Mouse (Mus musculus) lung, postnatal 25 days (tissue): ENCODE results near the gene Cir1.
A peak's percentile ranks its signal among the peaks of the same experiment; 100 is the strongest.

Experiments
- DNase-seq: peaks from one replicate; pipeline ENCODE4 v3.0.0; 2022; ENCODE audit warnings: low spot score

The Cir1 gene

DNA sequence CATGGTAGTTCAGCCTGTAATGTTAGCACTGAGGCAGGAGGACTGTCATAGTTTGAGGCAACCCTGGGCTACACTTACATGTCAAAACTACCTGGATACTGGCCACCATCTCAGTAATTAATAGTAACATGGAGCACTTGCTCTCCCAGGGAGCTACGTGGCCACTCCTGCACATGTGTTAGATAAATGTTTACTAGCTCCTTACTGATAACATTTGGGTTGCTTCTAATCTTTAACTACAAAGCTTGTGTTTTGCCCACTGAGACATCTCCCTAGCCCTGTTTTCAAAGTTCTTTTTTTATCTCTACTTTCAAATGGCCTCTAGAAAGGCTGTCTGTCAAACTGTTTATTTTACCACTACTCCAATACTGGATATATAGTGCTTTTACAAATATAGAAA, 10.5 kb downstream of the Cir1 start:
- no peak for DNase-seq

DNA sequence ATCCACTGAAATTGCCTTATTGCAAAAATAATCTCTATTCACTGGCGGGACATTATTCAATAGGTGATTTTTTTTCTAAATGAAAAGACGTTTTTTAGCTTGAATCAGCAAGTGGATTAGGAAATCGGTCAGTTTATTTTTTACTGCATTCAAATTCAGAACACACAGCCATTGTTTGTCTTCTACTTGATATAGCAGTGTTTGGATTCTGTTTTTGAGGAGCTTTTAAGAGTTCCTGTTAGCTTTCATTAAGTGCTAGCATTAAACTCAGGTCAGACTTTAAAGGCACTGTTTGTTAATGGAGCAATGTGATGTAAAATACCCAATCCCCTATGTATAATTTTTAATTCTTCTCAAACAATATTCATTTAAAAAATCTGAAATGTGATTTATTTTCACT, 13.7 kb downstream of the Cir1 start:
- no peak for DNase-seq

DNA sequence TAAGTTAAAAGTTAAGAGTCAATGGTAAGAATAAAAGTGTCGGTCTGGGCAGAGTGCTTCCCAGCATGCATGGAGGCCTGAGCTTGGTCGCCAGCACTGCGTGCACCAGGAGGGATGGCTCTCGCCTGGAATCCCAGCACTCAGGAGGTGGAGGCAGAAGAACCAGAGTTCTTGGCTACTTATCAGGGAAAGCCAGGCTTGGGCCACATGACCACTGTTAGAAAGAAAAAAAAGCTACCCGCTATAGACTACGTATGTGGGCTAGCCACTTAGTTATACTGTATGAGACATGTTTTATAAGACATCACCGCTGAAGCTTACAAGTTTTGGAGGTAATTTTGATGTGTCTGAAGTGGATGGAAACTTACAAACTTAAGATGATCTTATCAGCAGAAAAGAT, 14.3 kb downstream of the Cir1 start:
- DNase-seq = no peak

DNA sequence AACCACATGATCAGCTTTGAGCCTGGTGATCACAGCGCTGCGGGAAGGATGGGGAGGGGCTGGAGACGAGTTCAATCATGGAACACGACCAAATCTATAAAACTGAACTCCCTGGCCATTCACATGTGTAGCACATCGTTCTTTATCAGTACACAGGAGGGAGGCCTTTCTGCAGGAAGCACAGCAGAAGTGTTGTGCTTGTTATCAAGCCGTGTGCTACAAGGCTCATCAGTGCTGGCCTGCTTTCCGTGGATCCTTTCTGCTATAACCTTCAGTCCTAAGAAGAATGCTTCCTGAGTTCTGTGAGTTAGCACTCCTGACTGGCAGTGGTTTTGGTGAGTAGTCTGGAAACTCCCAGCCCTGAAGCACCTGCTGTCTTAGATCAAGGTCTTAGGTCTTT, 17.5 kb downstream of the Cir1 start:
- no peak for DNase-seq

DNA sequence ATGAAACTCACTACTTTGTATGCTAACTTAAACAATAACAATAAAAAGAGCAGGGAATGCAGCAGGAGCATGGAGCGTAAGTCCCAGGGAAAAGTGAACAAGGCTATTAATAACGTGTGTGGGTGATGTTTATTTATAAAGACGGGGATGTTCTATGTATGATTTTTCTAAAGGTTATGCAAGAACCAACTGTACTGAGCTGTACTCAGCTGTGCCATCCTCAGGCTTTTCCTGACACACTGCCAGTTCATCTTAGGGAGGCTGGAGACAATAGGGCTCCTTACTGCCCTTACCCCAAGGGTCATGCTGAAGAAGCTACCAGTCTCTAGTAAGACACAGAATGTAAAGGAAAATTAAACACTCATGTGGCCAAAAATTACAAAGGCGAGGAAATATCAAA, 21.4 kb downstream of the Cir1 start:
- no peak for DNase-seq

DNA sequence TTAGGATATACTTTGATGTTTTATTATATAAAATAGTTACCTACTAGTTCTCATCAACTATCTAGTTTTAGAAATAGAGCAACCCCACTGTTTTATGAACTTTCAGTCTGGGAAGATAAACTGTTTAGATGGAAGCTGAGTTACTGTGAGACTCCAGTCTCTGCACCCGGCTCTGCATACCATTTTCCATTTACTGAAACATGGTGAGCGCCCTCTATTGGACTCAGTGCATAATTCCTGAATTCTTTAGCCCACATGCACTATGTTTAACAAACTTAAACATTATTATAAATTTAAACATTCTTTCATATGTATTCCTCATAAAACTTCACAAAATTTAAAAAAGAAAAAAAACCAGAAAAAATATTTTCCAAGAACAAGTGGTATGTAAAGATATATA, 26.9 kb downstream of the Cir1 start:
- DNase-seq = no peak

DNA sequence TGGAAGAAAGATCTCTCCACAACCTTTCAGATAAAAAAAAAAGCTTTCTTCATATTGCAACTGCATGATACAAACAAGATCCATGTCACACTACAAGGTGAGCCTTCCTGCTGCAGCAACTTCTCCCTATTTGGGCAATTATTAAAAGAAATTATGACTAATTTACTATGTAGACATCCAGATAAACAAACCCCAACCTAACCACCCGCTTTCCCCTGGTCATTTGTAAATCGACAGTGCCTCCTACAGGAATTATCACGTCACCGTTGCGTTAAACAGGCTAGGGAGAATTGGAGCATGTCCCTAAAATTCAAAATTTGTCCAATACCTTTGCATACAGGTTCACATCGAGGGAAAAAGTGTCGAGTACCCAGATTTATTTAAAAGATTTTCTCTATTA, 30.8 kb downstream of the Cir1 start:
- DNase-seq = no peak

DNA sequence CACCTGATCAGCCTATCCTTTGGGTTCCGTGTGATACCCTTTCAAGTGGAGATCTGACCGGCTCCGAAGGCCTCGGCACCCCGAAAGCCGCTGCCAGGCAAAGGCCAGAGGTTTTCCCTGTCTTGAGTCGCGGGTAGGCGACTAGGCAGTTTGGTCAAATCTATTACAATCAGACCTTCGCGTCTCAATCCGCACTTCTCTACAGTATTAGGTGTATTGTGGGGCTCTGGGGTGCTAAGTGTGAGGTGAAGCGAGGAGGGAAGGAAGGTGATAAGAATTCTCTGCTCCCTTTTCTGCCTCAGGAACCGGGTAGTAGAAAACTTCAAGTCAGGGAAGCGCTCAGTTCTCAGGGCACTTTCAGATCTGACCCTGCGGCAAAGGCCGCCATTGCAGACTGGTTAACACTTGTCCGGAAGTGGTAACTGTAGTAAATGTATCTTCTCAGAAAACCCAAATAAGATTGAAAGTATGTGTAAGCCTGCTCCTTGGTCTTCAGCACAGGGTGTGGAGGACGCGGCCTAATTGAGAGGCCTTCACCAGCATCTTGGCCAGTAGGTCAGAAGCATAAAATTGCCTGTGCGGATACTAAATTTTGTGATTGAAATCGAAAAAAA, 31.3 kb downstream of the Cir1 start:
- no peak for DNase-seq

DNA sequence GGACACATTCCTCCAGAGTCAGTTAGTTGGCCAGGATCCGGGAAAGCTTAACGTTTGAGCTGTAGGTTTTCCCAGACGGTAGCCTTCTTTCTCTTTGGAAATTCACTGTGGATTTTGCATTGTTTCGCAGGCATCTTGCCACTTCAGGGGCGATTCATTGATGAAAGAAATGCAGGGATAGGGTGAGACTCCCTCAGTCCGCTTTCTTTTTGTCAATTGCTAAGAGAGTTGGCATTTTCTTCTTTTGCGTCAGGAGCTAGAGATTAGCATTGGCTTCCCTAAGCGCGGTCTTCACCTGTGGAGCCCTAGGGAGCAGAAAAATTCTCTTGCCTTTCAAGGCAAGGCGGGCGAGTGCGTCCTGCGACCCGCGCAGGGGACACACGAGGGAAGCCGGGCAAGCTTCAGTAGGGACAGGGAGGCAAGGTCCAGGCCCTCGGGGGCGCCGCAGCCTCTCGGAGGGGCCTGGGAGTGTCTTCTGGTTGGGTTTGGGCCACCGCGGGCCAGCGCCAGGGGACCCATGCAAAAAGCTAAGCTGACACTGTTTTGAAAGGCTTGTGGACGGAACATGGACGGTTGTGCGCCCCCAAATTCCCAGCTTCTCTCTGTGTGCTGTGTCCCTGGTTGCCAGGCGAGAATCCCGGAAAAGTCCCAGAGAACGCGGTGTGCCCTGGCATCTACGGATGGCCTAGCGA, 32.0 kb downstream of the Cir1 start:
- no peak for DNase-seq

DNA sequence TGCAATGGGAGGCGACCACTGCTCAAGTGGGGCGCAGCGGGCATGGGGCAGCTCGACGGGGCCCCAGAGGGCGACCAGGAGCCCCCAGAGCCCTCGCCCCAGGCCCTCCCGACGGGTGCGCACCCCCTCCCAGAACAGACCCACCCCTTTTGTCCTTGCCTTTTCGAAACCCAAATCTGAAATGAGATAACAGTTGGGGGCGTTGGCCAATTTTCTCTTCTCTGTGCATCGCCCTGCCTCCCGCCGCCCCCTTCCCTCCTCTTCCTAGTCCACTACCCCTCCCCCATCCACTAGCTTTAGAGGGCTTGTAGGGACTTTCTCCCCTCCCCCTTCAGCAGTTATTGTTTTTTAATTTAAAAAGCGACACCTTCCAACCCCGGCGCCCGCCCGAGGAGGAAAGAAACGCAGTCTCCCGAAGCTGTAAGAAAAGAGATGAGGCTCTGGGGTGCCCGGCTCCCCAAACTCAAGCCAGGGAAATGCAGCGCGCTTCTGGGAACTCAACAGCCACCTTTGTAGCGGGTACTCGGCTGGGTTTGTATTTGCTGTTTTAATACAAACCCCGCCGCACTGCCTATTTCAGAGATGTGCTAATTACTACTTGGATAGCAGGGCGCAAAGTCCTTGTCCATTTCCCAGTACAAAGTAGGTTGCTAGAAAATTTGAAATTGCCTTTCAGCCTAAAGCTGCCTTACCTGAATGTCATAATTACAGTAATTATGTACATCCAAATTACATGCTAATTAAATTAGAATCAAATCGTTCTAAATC, 33.0 kb downstream of the Cir1 start:
- no peak for DNase-seq

DNA sequence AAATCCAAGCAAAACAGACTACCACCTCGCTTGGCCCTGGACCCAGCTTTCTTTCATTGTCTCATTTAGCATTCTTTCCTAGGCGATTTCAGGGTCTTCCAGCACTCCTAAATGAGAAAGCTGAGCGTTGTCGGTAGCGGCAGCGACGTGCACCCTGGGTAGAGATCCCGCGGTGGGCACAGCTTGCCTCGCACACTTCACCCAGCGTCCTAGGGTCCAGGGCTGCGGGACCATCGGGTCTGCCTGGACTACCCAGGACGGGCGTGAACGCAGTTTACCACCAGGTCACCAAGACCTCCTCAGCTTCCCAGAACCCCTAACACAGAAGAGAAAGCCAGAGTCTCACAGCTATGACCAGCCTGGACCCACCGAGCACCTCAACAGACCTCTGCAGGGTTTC, 33.6 kb downstream of the Cir1 start:
- no peak for DNase-seq

DNA sequence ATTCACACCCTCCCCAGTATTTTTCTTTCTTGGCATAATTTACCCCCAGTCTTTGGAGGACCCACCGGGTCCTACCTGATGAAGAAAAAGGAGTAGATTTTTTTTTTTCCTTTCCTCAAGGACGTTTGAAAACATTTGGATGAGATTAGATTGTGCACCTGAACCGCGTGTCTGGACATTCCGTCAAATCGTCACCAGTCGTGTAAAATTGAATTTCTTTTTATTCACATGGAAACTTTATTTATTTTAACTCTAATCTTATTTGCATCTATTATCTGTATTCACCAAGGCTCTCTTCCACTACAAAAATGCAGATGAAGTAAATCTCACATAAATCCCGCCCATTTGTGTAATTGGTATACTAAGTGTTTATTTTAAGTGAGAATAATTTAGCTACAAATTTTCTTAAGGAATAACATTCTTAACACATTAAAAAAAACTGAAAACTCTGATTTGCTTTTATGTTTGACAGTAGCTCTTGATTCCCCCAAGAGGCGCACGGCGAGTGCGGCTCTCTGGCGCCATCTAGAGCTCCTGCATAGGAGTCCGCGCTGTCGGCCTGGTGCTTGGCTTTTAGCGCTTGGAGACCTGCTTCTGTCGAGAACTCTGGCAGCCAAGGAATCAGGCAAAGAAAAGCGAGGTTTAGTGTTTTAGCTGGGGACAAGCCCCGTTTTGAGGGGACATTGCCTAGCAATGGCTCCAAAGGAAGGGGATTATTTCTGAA, 34.2 kb downstream of the Cir1 start:
- peak; percentile 88 for DNase-seq

DNA sequence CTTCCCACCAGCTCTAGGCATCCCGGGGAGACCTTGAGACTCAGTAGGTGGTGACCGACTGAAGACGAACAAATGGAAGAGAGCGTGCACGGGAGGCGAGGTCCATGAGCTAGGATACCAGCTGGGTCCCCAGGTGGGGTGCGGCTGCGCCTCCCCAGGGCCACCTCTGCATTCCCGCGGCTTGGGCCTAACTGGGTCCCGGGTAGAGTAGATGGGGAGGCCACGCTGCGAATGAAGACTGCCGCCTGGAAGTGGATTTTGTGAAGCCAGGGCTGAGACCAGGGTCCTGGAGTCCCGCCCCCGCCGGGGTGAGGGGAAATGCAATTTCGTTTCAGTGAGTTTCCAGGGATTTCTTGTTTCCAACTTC, 34.8 kb downstream of the Cir1 start:
- no peak for DNase-seq

DNA sequence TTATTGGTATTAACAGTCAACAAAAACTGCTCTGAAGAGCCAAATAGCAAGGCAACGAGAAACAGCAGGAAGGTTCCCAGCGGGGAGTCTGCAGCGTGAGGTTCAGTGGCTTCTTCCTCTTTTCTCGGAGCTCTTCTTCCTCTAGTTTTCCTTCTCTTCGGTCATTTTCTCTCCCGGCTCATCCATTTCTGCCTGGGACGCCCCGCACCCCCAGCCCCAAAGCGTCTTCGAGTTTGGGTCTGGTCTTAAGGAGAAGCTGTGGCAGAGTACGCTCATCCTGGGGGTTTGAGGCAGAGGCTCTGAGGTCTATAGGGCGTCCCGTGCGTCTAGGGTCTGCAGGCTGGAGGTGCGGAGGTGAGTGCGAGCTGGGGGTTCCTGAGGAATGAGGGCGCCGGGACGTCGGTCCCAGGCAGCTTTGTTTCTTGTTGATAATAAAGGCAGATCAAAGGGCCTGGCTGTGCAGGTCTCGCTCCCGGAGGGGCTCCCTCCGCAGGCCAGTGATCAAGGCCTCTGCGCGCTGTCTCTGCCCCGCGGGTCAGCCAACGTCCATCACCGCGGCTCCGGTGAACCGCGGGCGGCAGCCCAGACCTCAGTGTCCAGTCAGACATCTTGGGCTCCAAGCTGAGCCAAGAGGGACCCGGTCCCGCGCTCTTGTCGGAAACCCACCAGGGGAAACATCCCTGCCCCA, 35.3 kb downstream of the Cir1 start:
- no peak for DNase-seq

DNA sequence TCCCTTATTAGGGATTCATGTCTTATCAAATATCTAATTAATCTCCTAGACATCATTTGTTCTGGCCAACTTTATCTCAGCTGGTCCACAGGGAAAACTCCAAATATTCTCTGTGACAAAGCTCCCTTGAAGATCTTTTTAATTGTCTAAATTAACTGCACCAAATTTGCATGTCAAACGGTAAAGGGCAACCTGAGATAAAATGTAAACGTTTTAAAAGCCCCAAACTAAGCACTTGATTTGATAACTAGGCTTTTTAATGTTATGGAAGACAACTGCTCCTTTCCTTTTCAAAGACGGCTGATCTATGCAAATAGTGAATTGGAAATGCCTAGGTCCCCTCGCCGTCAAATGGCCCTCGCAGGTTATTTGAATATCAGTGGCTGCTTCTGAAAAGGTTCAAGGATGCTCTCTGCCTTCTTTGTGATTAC, 36.3 kb downstream of the Cir1 start:
- no peak for DNase-seq

DNA sequence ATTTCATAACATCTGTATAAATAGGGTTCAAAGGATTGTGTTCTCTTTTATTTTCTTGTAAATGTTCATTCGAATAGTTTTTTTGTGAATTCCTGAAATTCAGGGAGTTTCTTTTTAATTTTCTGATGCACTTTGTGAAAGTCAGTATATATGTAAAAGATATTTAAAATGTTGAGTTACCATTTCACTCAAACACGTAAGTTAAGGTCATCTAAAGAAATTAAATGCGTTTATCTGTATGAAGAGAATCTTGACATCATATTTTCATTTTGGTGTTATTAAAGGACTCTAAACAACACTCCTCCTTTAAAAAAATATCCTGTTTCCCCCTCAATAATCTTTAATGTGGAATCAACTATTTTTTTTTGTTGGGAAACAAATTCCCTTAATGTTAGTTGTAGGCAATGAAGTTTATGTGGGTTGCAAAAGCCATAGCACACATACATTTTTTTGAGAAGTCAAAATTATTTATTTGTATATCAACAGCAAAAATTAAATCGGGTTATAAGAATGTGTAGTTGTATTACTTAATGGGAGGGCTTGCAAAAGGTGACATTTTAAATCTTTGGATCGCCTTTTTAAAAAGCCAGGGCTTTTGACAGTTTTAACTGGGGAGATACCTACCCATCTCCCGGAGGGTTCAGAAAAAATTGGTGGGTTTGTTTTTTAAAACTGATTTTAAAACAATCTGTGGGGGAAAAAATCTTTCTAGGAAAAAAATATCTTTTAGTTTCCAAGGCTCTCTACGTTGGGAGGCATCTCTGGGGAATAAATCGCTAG, 37.0 kb downstream of the Cir1 start:
- DNase-seq = no peak

DNA sequence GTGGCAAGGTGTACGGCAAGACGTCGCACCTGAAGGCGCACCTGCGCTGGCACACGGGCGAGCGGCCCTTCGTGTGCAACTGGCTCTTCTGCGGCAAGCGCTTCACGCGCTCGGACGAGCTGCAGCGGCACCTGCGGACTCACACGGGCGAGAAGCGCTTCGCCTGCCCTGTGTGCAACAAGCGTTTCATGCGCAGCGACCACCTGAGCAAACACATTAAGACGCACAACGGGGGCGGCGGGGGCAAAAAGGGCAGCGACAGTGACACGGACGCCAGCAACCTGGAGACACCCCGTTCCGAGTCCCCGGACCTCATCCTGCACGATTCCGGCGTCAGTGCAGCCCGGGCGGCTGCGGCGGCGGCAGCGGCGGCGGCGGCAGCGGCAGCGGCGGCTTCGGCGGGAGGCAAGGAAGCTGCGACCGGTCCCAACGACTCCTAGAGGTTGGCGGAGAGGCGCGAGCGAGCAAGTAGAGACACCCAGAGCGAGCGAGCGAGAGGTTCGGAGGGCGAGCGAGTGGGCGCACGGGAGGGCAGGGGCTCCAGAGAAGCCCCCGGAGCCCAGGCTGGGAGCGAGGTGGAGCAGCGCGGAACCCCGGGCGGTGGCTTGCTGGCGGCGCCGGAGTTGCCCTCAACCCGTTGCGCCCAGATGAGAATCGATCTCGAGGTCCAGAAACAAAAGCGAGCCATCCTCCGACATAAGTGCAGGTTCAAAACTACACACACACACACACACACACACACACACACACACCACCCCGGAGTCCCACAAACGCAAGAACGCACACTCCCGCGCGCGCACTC, 38.2 kb downstream of the Cir1 start:
- DNase-seq = no peak

DNA sequence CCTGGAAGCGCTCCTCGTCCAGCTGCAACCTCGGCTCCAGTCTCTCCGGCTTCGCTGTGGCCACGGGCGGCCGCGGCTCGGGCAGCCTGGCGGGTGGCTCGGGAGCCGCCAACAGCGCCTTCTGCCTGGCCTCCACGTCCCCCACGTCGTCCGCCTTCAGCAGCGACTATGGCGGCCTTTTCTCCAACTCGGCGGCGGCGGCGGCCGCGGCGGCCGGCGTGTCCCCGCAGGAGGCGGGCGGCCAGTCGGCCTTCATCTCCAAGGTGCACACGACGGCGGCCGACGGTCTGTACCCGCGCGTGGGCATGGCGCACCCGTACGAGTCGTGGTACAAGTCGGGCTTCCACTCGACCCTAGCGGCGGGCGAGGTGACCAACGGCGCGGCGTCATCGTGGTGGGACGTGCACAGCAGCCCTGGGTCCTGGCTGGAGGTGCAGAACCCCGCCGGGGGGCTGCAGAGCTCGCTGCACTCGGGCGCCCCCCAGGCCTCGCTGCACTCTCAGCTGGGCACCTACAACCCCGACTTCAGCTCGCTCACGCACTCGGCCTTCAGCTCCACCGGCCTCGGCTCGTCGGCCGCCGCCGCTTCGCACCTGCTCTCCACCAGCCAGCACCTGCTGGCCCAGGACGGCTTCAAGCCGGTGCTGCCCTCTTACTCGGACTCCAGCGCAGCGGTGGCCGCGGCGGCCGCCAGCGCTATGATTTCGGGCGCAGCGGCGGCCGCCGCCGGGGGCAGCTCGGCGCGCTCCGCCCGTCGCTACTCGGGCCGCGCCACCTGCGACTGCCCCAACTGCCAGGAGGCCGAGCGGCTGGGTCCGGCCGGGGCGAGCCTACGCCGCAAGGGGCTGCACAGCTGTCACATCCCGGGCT, 39.0 kb downstream of the Cir1 start:
- DNase-seq = no peak
